Mouse (Mus musculus) MEL (cell line): ENCODE data around the gene Hlcs. TPM values are rescaled to one million over a fixed set of nuclear protein-coding genes. Genes with fewer than 3 reads are reported as not detected.

Experiments used
- DNase-seq: peaks from one replicate; pipeline ENCODE4 v3.0.0; 2011; ENCODE audit warnings: low read depth, low spot score
- H3K27ac ChIP-seq: 2 replicates; pipeline ENCODE4 v1.5.1; 2012; ENCODE audit warnings: low read depth, mild to moderate bottlenecking, control low read depth, low read length, moderate library complexity; ENCODE audit not compliant: control insufficient read depth
- H3K27me3 ChIP-seq, 2 experiments: fragments of 150-350 bp in 1 of 2; sonication (generic) in 1 of 2; 2 replicates each; pipeline ENCODE4 v1.6.1; 2012; ENCODE audit warnings: low read length in 2 of 2, mild to moderate bottlenecking in 2 of 2, improper control_type of control experiment in 1 of 2, moderate library complexity in 1 of 2; ENCODE audit not compliant: insufficient read depth in 2 of 2, control insufficient read depth in 1 of 2
- H3K36me3 ChIP-seq, 2 experiments: 2 replicates each; pipeline ENCODE4 v1.6.1; 2012 to 2014; ENCODE audit warnings: low read length in 2 of 2, improper control_type of control experiment in 1 of 2, inconsistent platforms in 1 of 2, mild to moderate bottlenecking in 1 of 2; ENCODE audit not compliant: insufficient read depth in 2 of 2, control insufficient read depth in 1 of 2
- H3K4me1 ChIP-seq, 2 experiments: fragments of 150-350 bp in 1 of 2; sonication (generic) in 1 of 2; 2 replicates each; pipeline ENCODE4 v1.6.1; 2012; ENCODE audit warnings: low read length in 2 of 2, improper control_type of control experiment in 1 of 2, mild to moderate bottlenecking in 1 of 2; ENCODE audit not compliant: insufficient read depth in 2 of 2, control insufficient read depth in 1 of 2
- H3K4me3 ChIP-seq, 2 experiments: fragments of 150-350 bp in 1 of 2; sonication (generic) in 1 of 2; 2 replicates each; pipeline ENCODE4 v1.5.1; 2012; ENCODE audit warnings: low read depth in 2 of 2, low read length in 2 of 2, mild to moderate bottlenecking in 2 of 2, moderate library complexity in 2 of 2, control low read depth in 1 of 2, improper control_type of control experiment in 1 of 2; ENCODE audit not compliant: control insufficient read depth in 1 of 2, insufficient read depth in 1 of 2
- H3K79me2 ChIP-seq: 2 replicates; pipeline ENCODE4 v1.6.1; 2012; ENCODE audit warnings: mild to moderate bottlenecking, low read length, moderate library complexity; ENCODE audit not compliant: control insufficient read depth, poor library complexity, insufficient read depth
- H3K9ac ChIP-seq: 2 replicates; pipeline ENCODE4 v1.6.1; 2012; ENCODE audit warnings: low read depth, mild to moderate bottlenecking, control low read depth, low read length, moderate library complexity; ENCODE audit not compliant: control insufficient read depth, poor library complexity, severe bottlenecking
- H3K9me3 ChIP-seq: fragments of 150-350 bp; sonication (generic); replicated peaks from 2 replicates; pipeline ENCODE4 v1.6.1; 2012; ENCODE audit warnings: mild to moderate bottlenecking, low read length, improper control_type of control experiment, moderate library complexity; ENCODE audit not compliant: insufficient read depth
- BHLHE40 ChIP-seq: IDR thresholded peaks from 2 replicates; pipeline ENCODE4 v1.6.1; 2012; ENCODE audit warnings: low read depth, mild to moderate bottlenecking, inconsistent platforms, low read length, improper control_type of control experiment, borderline replicate concordance
- ELF1 ChIP-seq: IDR thresholded peaks from 2 replicates; pipeline ENCODE4 v1.6.1; 2014; ENCODE audit warnings: low read depth, mild to moderate bottlenecking, inconsistent platforms, low read length, improper control_type of control experiment, moderate library complexity
- EP300 ChIP-seq, 2 experiments: IDR thresholded peaks; 2 replicates each; pipeline ENCODE4 v1.6.1; 2011; ENCODE audit warnings: improper control_type of control experiment in 2 of 2, low read length in 2 of 2, low read depth in 1 of 2, mild to moderate bottlenecking in 1 of 2
- ETS1 ChIP-seq: IDR thresholded peaks from 2 replicates; pipeline ENCODE4 v1.6.1; 2012; ENCODE audit warnings: low read depth, mild to moderate bottlenecking, inconsistent platforms, low read length, improper control_type of control experiment, moderate library complexity
- GABPA ChIP-seq: IDR thresholded peaks from 2 replicates; pipeline ENCODE4 v1.6.1; 2012; ENCODE audit warnings: low read depth, mild to moderate bottlenecking, inconsistent platforms, low read length, improper control_type of control experiment, moderate library complexity
- GATA1 ChIP-seq: IDR thresholded peaks from 2 replicates; pipeline ENCODE4 v1.6.1; 2011; ENCODE audit warnings: low read depth, low read length, improper control_type of control experiment
- KAT2A ChIP-seq: conservative IDR thresholded peaks from 2 replicates; pipeline ENCODE4 v1.6.1; 2012; ENCODE audit warnings: low read depth, low read length, improper control_type of control experiment, inconsistent platforms
- MEF2A ChIP-seq: IDR thresholded peaks from 2 replicates; pipeline ENCODE4 v1.6.1; 2014; ENCODE audit warnings: low read depth, mild to moderate bottlenecking, inconsistent platforms, low read length, improper control_type of control experiment; ENCODE audit not compliant: poor library complexity, insufficient replicate concordance, severe bottlenecking; ENCODE audit errors: extremely low read depth
- MYB ChIP-seq: IDR thresholded peaks from 2 replicates; pipeline ENCODE4 v1.6.1; 2011; ENCODE audit warnings: mild to moderate bottlenecking, low read depth, low read length, improper control_type of control experiment
- MYC ChIP-seq: IDR thresholded peaks from 2 replicates; pipeline ENCODE4 v1.6.1; 2011; ENCODE audit warnings: low read depth, mild to moderate bottlenecking, low read length, improper control_type of control experiment, moderate library complexity
- NRF1 ChIP-seq: IDR thresholded peaks from 2 replicates; pipeline ENCODE4 v1.6.1; 2014; ENCODE audit warnings: low read depth, mild to moderate bottlenecking, inconsistent platforms, low read length, improper control_type of control experiment, moderate library complexity; ENCODE audit not compliant: poor library complexity, insufficient read depth, severe bottlenecking
- POLR2A ChIP-seq, 2 experiments: IDR thresholded peaks; 2 replicates each; pipeline ENCODE4 v1.6.1; 2011 to 2012; ENCODE audit warnings: low read length in 2 of 2, mild to moderate bottlenecking in 2 of 2, control low read depth in 1 of 2, improper control_type of control experiment in 1 of 2, low read depth in 1 of 2, moderate library complexity in 1 of 2; ENCODE audit not compliant: control insufficient read depth in 1 of 2, insufficient read depth in 1 of 2, poor library complexity in 1 of 2
- POLR2AphosphoS2 ChIP-seq: IDR thresholded peaks from 2 replicates; pipeline ENCODE4 v1.6.1; 2011; ENCODE audit warnings: low read length, improper control_type of control experiment
- SIN3A ChIP-seq: IDR thresholded peaks from 2 replicates; pipeline ENCODE4 v1.6.1; 2012; ENCODE audit warnings: low read length, improper control_type of control experiment, inconsistent platforms
- SMC3 ChIP-seq: IDR thresholded peaks from 2 replicates; pipeline ENCODE4 v1.6.1; 2011; ENCODE audit warnings: low read depth, low read length, improper control_type of control experiment
- TBP ChIP-seq: IDR thresholded peaks from 2 replicates; pipeline ENCODE4 v1.8.0; 2011; ENCODE audit warnings: low read depth, low read length, improper control_type of control experiment
- TCF12 ChIP-seq: IDR thresholded peaks from 2 replicates; pipeline ENCODE4 v1.6.1; 2014; ENCODE audit warnings: low read depth, mild to moderate bottlenecking, inconsistent platforms, low read length, improper control_type of control experiment, moderate library complexity
- USF1 ChIP-seq: IDR thresholded peaks from 2 replicates; pipeline ENCODE4 v1.6.1; 2014; ENCODE audit warnings: low read depth, mild to moderate bottlenecking, inconsistent platforms, low read length, improper control_type of control experiment, moderate library complexity
- USF2 ChIP-seq, 2 experiments: IDR thresholded peaks; 2 replicates each; pipeline ENCODE4 v1.6.1; 2011 to 2012; ENCODE audit warnings: improper control_type of control experiment in 2 of 2, low read length in 2 of 2, borderline replicate concordance in 1 of 2, inconsistent platforms in 1 of 2, low read depth in 1 of 2, mild to moderate bottlenecking in 1 of 2; ENCODE audit not compliant: insufficient read depth in 1 of 2
- ZKSCAN1 ChIP-seq: IDR thresholded peaks from 2 replicates; pipeline ENCODE4 v1.6.1; 2012; ENCODE audit warnings: low read depth, mild to moderate bottlenecking, inconsistent platforms, low read length, improper control_type of control experiment, moderate library complexity
- ZMIZ1 ChIP-seq: IDR thresholded peaks from 2 replicates; pipeline ENCODE4 v1.6.1; 2012; ENCODE audit warnings: low read depth, mild to moderate bottlenecking, inconsistent platforms, low read length, improper control_type of control experiment, moderate library complexity
- ZNF384 ChIP-seq: IDR thresholded peaks from 2 replicates; pipeline ENCODE4 v1.6.1; 2012; ENCODE audit warnings: low read depth, mild to moderate bottlenecking, inconsistent platforms, low read length, improper control_type of control experiment
- polyA plus RNA-seq, 2 experiments: library from polyadenylated mRNA; stranded (reverse) in 1 of 2; unstranded in 1 of 2; fragments of >175 nt in 1 of 2; fragments of >200 nt in 1 of 2; gene quantifications; 2 replicates each; pipeline versions ENCODE4 v1.2.1 to v1.2.4; 2012; ENCODE audit warnings: low replicate concordance in 2 of 2, low read depth in 1 of 2; ENCODE audit not compliant: insufficient read length in 2 of 2, insufficient read depth in 1 of 2, missing spikeins in 1 of 2
- total RNA-seq: library from RNA; depleted of rRNA; stranded (reverse); fragments of 300-350 nt; gene quantifications from 2 replicates; pipeline ENCODE4 v1.2.3, GENCODE M21; 2012

Gene Hlcs
- total and polyA plus RNA-seq, 3 experiments, result 3.3 to 6.4 TPM; not detected in 1

GRCm38 (mm10) chr16:94250640-94251349, 62.6 kb downstream of the Hlcs start:
- Histone ChIP-seq H3K79me2 (no peaks in the 10 kb centered on the region), H3K9ac (no peak overlapping the region), H3K4me1 (no peaks in the 10 kb centered on the region), H3K27ac (no peak overlapping the region), H3K9me3 (no peaks in the 10 kb centered on the region), H3K4me3 (no peak overlapping the region), H3K27me3 (no peaks in the 10 kb centered on the region), H3K36me3 (no peaks in the 10 kb centered on the region)
- no peak for TF ChIP-seq BHLHE40
- TF ChIP-seq ZMIZ1, result no peak
- no peak for TF ChIP-seq TCF12
- TF ChIP-seq GABPA, result no peak
- TF ChIP-seq POLR2AphosphoS2, result no peak
- TF ChIP-seq USF2 (IDR thresholded peaks at IDR 0.05; ENCODE audit: borderline replicate concordance in 1 of 2, insufficient read depth in 1 of 2, low read depth in 1 of 2, low read length in 2 of 2), result no peak
- no peak for TF ChIP-seq TBP
- no peak for TF ChIP-seq ETS1
- TF ChIP-seq MYC, result no peak
- TF ChIP-seq NRF1, result no peak
- TF ChIP-seq USF1, result no peak
- TF ChIP-seq SMC3, result no peak
- no peak for TF ChIP-seq ZNF384
- no peak for DNase-seq

- H3K27me3 ChIP-seq, result no peaks in the 10 kb centered on the region
- no peaks in the 10 kb centered on the region for H3K9me3 ChIP-seq
- H3K79me2 ChIP-seq, result no peaks in the 10 kb centered on the region
- H3K27ac ChIP-seq, result no peak overlapping the region
- no peak overlapping the region for H3K9ac ChIP-seq
- DNase-seq, result no peak
- no peaks in the 10 kb centered on the region for H3K36me3 ChIP-seq
- no peak overlapping the region for H3K4me3 ChIP-seq
- H3K4me1 ChIP-seq, result no peaks in the 10 kb centered on the region
- no peak for TF ChIP-seq EP300 (IDR thresholded peaks at IDR 0.05; ENCODE audit: low read depth in 1 of 2, low read length in 2 of 2)
- TF ChIP-seq ELF1, result no peak
- no peak for TF ChIP-seq GATA1
- TF ChIP-seq SIN3A, result no peak
- no peak for TF ChIP-seq NRF1
- TF ChIP-seq MYB, result no peak
- no peak for TF ChIP-seq MEF2A
- no peak for TF ChIP-seq POLR2A (IDR thresholded peaks at IDR 0.05; ENCODE audit: control insufficient read depth in 1 of 2, insufficient read depth in 1 of 2, low read depth in 1 of 2, low read length in 2 of 2, poor library complexity in 1 of 2)
- TF ChIP-seq KAT2A, result no peak
- TF ChIP-seq BHLHE40, result no peak
- TF ChIP-seq TCF12, result no peak
- no peak for TF ChIP-seq POLR2AphosphoS2
- no peak for TF ChIP-seq ZKSCAN1
These were observed 63.2 kb downstream of the Hlcs start for GRCm38 (mm10) chr16:94250136-94250535.
